Mouse (Mus musculus) central nervous system, embryonic 14 days (tissue): Measurements from ENCODE around the gene Aagab. TPM values are rescaled to one million over a fixed set of nuclear protein-coding genes. Genes with fewer than 3 reads are reported as not detected.

Experiments
- polyA plus RNA-seq: library from polyadenylated mRNA; depleted of rRNA; stranded (reverse); fragments of >200 nt; gene quantifications from 2 replicates; pipeline ENCODE4 v1.2.3, GENCODE M21; 2012; rRNA removed

The Aagab gene
- 26.2 and 26.8 TPM in 2 replicates for polyA plus RNA-seq

GRCm38 (mm10) chr9:63602043-63602939, at the start of gene Aagab, which contains the start of gene Iqch:
TSS of gene Aagab (plus strand) at chr9:63602660.
TSS of gene Iqch (minus strand) at chr9:63602493.

Other genes with a start within 250 kb of the Aagab start
- 35.5 and 38.0 TPM in 2 replicates for gene Map2k5, start 224.8 kb upstream of the Aagab start, polyA plus RNA-seq
- gene 2300009A05Rik, start 203.4 kb upstream of the Aagab start, polyA plus RNA-seq: 29.1 and 32.3 TPM in 2 replicates
- gene Iqch, start 167 bp upstream of the Aagab start, polyA plus RNA-seq: 0.06 and 0.07 TPM in 2 replicates
- 18.3 and 21.8 TPM in 2 replicates for gene Smad3, start 155.3 kb downstream of the Aagab start, polyA plus RNA-seq